Mouse (Mus musculus): ENCODE results near the gene Cttn. TPM values are rescaled to one million over a fixed set of nuclear protein-coding genes. Genes with fewer than 3 reads are reported as not detected.

The Cttn gene
- polyA plus RNA-seq, 1 experiment from 2014 or later: 164 TPM

- 52% methylated on average over 4 of the region's 4 CpGs for WGBS
- Histone ChIP-seq H3K9ac (no peak overlapping the region), H3K4me1 (peaks cover 13% of the 10 kb centered on the region), H3K9me3 (no peaks in the 10 kb centered on the region), H3K27ac (no peak overlapping the region), H3K4me2 (no peak overlapping the region), H3K4me3 (replicated peaks) (no peak overlapping the region), H3K36me3 (peaks cover 7% of the 10 kb centered on the region; the same call in 1 of the 2 replicates), H3K27me3 (replicated peaks) (no peaks in the 10 kb centered on the region)
- ATAC-seq (ENCODE audit: insufficient read depth, low FRiP score, low read depth): no peak
Measured at GRCm38 (mm10) chr7:144473486-144473885, 2.7 kb upstream of the Cttn start.

- Histone ChIP-seq H3K36me3 (no peaks in the 10 kb centered on the region; the same call in 1 of the 2 replicates), H3K4me2 (peak overlapping the region; percentile 71), H3K27ac (peak overlapping the region; percentile 91; the same call in 1 of the 2 replicates), H3K27me3 (replicated peaks) (no peaks in the 10 kb centered on the region), H3K4me1 (peaks cover 19% of the 10 kb centered on the region), H3K9ac (peak overlapping the region; percentile 96; the same call in 1 of the 2 replicates), H3K9me3 (no peaks in the 10 kb centered on the region), H3K4me3 (replicated peaks) (peak overlapping the region; percentile 95)
- no peak for ATAC-seq (ENCODE audit: insufficient read depth, low FRiP score, low read depth)
- whole genome bisulfite sequencing: 74% methylated on average over 2 of the region's 2 CpGs
Measured at GRCm38 (mm10) chr7:144471103-144471502, 294 bp upstream of the Cttn start.

GRCm38 (mm10) chr7:144469908-144470544 is 783 bp downstream of the Cttn start:
- Histone ChIP-seq H3K27ac (peak overlapping the region; percentile 91), H3K36me3 (peaks cover 7% of the 10 kb centered on the region), H3K4me1 (peaks cover 19% of the 10 kb centered on the region), H3K4me2 (peak overlapping the region; percentile 71), H3K9me3 (no peaks in the 10 kb centered on the region), H3K4me3 (replicated peaks) (peak overlapping the region; percentile 95), H3K27me3 (replicated peaks) (no peaks in the 10 kb centered on the region), H3K9ac (peak overlapping the region; percentile 96)
- 2% methylated on average over 31 of the region's 31 CpGs for WGBS
- peak; percentile 21 for ATAC-seq (ENCODE audit: insufficient read depth, low FRiP score, low read depth)

GRCm38 (mm10) chr7:144469181-144469641 is 1.6 kb downstream of the Cttn start:
- Histone ChIP-seq H3K27me3 (replicated peaks) (no peaks in the 10 kb centered on the region), H3K36me3 (peaks cover 13% of the 10 kb centered on the region), H3K4me3 (replicated peaks) (peak overlapping the region; percentile 95), H3K4me2 (peak overlapping the region; percentile 71), H3K9me3 (no peaks in the 10 kb centered on the region), H3K27ac (peak overlapping the region; percentile 91), H3K9ac (peak overlapping the region; percentile 96), H3K4me1 (peaks cover 19% of the 10 kb centered on the region)
- ATAC-seq (ENCODE audit: insufficient read depth, low FRiP score, low read depth): peak; percentile 44
- 20% methylated on average over 4 of the region's 4 CpGs for WGBS

GRCm38 (mm10) chr7:144468741-144469140 is 2.1 kb downstream of the Cttn start:
- H3K27ac ChIP-seq: peak overlapping the region; percentile 91; the same call in 1 of the 2 replicates
- no peak for ATAC-seq (ENCODE audit: insufficient read depth, low FRiP score, low read depth)

GRCm38 (mm10) chr7:144462577-144462976 is 8.2 kb downstream of the Cttn start:
- Histone ChIP-seq H3K4me2 (no peak overlapping the region), H3K27me3 (replicated peaks) (no peaks in the 10 kb centered on the region), H3K27ac (no peak overlapping the region), H3K9me3 (no peaks in the 10 kb centered on the region), H3K36me3 (peaks cover 63% of the 10 kb centered on the region), H3K4me3 (replicated peaks) (no peak overlapping the region), H3K9ac (no peak overlapping the region), H3K4me1 (no peaks in the 10 kb centered on the region)
- no peak for ATAC-seq (ENCODE audit: insufficient read depth, low FRiP score, low read depth)
- 85% methylated on average over 7 of the region's 7 CpGs for WGBS

More at GRCm38 (mm10) chr7:144468741-144469140, 2.1 kb downstream of the Cttn start:
- Histone ChIP-seq H3K4me1 (peaks cover 19% of the 10 kb centered on the region), H3K27me3 (replicated peaks) (no peaks in the 10 kb centered on the region), H3K36me3 (peaks cover 13% of the 10 kb centered on the region), H3K9me3 (no peaks in the 10 kb centered on the region), H3K9ac (no peak overlapping the region), H3K4me3 (replicated peaks) (no peak overlapping the region), H3K4me2 (peak overlapping the region; percentile 71)
- WGBS: 72% methylated on average over 5 of the region's 5 CpGs

GRCm38 (mm10) chr7:144461246-144461902 is 9.4 kb downstream of the Cttn start:
- H3K4me1 ChIP-seq: no peaks in the 10 kb centered on the region
- 89% methylated on average over 6 of the region's 6 CpGs for WGBS
- H3K4me2 ChIP-seq: no peak overlapping the region
- H3K36me3 ChIP-seq: peaks cover 75% of the 10 kb centered on the region
- H3K9ac ChIP-seq: no peak overlapping the region
- no peak overlapping the region for H3K27ac ChIP-seq
- no peaks in the 10 kb centered on the region for H3K27me3 ChIP-seq (replicated peaks)
- H3K9me3 ChIP-seq: no peaks in the 10 kb centered on the region
- ATAC-seq (ENCODE audit: insufficient read depth, low FRiP score, low read depth): no peak
- no peak overlapping the region for H3K4me3 ChIP-seq (replicated peaks)

GRCm38 (mm10) chr7:144458881-144459280 is 11.9 kb downstream of the Cttn start:
- WGBS: 89% methylated on average over 1 of the region's 1 CpGs
- H3K9ac ChIP-seq: no peak overlapping the region

GRCm38 (mm10) chr7:144450661-144451060 is 20.1 kb downstream of the Cttn start:
- Histone ChIP-seq H3K36me3 (peaks cover 68% of the 10 kb centered on the region), H3K9ac (no peak overlapping the region), H3K4me2 (no peak overlapping the region), H3K4me3 (replicated peaks) (no peak overlapping the region), H3K9me3 (no peaks in the 10 kb centered on the region), H3K4me1 (no peaks in the 10 kb centered on the region), H3K27ac (no peak overlapping the region), H3K27me3 (replicated peaks) (no peaks in the 10 kb centered on the region)
- 88% methylated on average over 9 of the region's 9 CpGs for WGBS
- no peak for ATAC-seq (ENCODE audit: insufficient read depth, low FRiP score, low read depth)

More at GRCm38 (mm10) chr7:144458881-144459280, 11.9 kb downstream of the Cttn start:
- H3K36me3 ChIP-seq: peaks cover 82% of the 10 kb centered on the region
- H3K27me3 ChIP-seq (replicated peaks): no peaks in the 10 kb centered on the region
- no peaks in the 10 kb centered on the region for H3K9me3 ChIP-seq
- ATAC-seq (ENCODE audit: insufficient read depth, low FRiP score, low read depth): no peak
- H3K27ac ChIP-seq: no peak overlapping the region
- H3K4me3 ChIP-seq (replicated peaks): no peak overlapping the region
- no peaks in the 10 kb centered on the region for H3K4me1 ChIP-seq
- no peak overlapping the region for H3K4me2 ChIP-seq

- WGBS: 93% methylated on average over 13 of the region's 13 CpGs
- ATAC-seq (ENCODE audit: insufficient read depth, low FRiP score, low read depth): no peak
- no peak overlapping the region for H3K4me2 ChIP-seq
Measured at GRCm38 (mm10) chr7:144449637-144450570, 20.9 kb downstream of the Cttn start.

GRCm38 (mm10) chr7:144448186-144448585 is 22.6 kb downstream of the Cttn start:
- H3K4me1 ChIP-seq: no peaks in the 10 kb centered on the region
- no peak for ATAC-seq (ENCODE audit: insufficient read depth, low FRiP score, low read depth)
- 82% methylated on average over 1 of the region's 1 CpGs for WGBS

More at GRCm38 (mm10) chr7:144449637-144450570, 20.9 kb downstream of the Cttn start:
- Histone ChIP-seq H3K36me3 (peaks cover 64% of the 10 kb centered on the region), H3K27me3 (replicated peaks) (no peaks in the 10 kb centered on the region), H3K4me1 (no peaks in the 10 kb centered on the region), H3K4me3 (replicated peaks) (no peak overlapping the region), H3K9me3 (no peaks in the 10 kb centered on the region), H3K27ac (no peak overlapping the region), H3K9ac (no peak overlapping the region)

More at GRCm38 (mm10) chr7:144448186-144448585, 22.6 kb downstream of the Cttn start:
- Histone ChIP-seq H3K27ac (no peak overlapping the region), H3K4me2 (no peak overlapping the region), H3K9ac (no peak overlapping the region), H3K4me3 (replicated peaks) (no peak overlapping the region), H3K27me3 (replicated peaks) (no peaks in the 10 kb centered on the region), H3K36me3 (peaks cover 56% of the 10 kb centered on the region), H3K9me3 (no peaks in the 10 kb centered on the region)

Data from stomach, embryonic 15.5 days (tissue).